Mouse (Mus musculus): ENCODE results near the gene Dnmt1. TPM values are rescaled to one million over a fixed set of nuclear protein-coding genes. Genes with fewer than 3 reads are reported as not detected.

The Dnmt1 gene
- total and polyA plus RNA-seq, 3 experiments, result 29.8 to 44.0 (median 43.0) TPM

Small RNA genes lying within 50 kb of the gene (microRNA-seq; reads per million reads assigned to microRNA genes)
- 0 reads per million in 2 experiments for gene Mir7081

Other genes with a start within 250 kb of the Dnmt1 start
- gene Olfm2, start 213.5 kb downstream of the Dnmt1 start, total RNA-seq (2021), result 1 to 10 TPM in 1 of 2 experiments, under 1 TPM in 1; 0.49 to 1.0 TPM
- 1.1 and 2.9 TPM in 2 replicates for gene Olfm2, start 213.5 kb downstream of the Dnmt1 start, polyA plus RNA-seq (2012; rRNA removed)
- gene Col5a3, start 144.8 kb downstream of the Dnmt1 start, total RNA-seq (2021), result 100 to 1,000 TPM in 1 of 2 experiments, 10 to 100 TPM in 1; 78.4 to 293 TPM
- gene Col5a3, start 144.8 kb downstream of the Dnmt1 start, polyA plus RNA-seq (2012; rRNA removed), result 108 and 110 TPM in 2 replicates
- gene Rdh8, start 141.4 kb downstream of the Dnmt1 start, total RNA-seq (2021), result not detected
- gene Rdh8, start 141.4 kb downstream of the Dnmt1 start, polyA plus RNA-seq (2012; rRNA removed), result not detected in 2 replicates
- gene A230050P20Rik, start 91.2 kb downstream of the Dnmt1 start, total RNA-seq (2021), result 10 to 100 TPM; 19.4 to 20.1 TPM
- 140 and 164 TPM in 2 replicates for gene A230050P20Rik, start 91.2 kb downstream of the Dnmt1 start, polyA plus RNA-seq (2012; rRNA removed)
- 1 to 10 TPM; 3.3 TPM for gene Angptl6, start 80.2 kb downstream of the Dnmt1 start, total RNA-seq (2021)
- 4.0 and 6.5 TPM in 2 replicates for gene Angptl6, start 80.2 kb downstream of the Dnmt1 start, polyA plus RNA-seq (2012; rRNA removed)
- gene Ppan, start 71.7 kb downstream of the Dnmt1 start, total RNA-seq (2021), result 10 to 100 TPM; 27.6 to 44.4 TPM
- gene Ppan, start 71.7 kb downstream of the Dnmt1 start, polyA plus RNA-seq (2012; rRNA removed), result 128 and 140 TPM in 2 replicates
- gene Eif3g, start 61.3 kb downstream of the Dnmt1 start, total RNA-seq (2021), result 100 to 1,000 TPM; 156 to 170 TPM
- 123 and 133 TPM in 2 replicates for gene Eif3g, start 61.3 kb downstream of the Dnmt1 start, polyA plus RNA-seq (2012; rRNA removed)
- 10 to 100 TPM; 20.4 to 26.6 TPM for gene S1pr2, start 16.9 kb upstream of the Dnmt1 start, total RNA-seq (2021)
- 14.8 and 15.7 TPM in 2 replicates for gene S1pr2, start 16.9 kb upstream of the Dnmt1 start, polyA plus RNA-seq (2012; rRNA removed)
- gene Mrpl4, start 42.9 kb upstream of the Dnmt1 start, total RNA-seq (2021), result 100 to 1,000 TPM; 120 to 130 TPM
- gene Mrpl4, start 42.9 kb upstream of the Dnmt1 start, polyA plus RNA-seq (2012; rRNA removed), result 245 and 270 TPM in 2 replicates
- gene Icam1, start 56.1 kb upstream of the Dnmt1 start, total RNA-seq (2021), result 10 to 100 TPM; 10.8 to 19.1 TPM
- gene Icam1, start 56.1 kb upstream of the Dnmt1 start, polyA plus RNA-seq (2012; rRNA removed), result 7.5 and 8.3 TPM in 2 replicates
- gene Icam4, start 69.5 kb upstream of the Dnmt1 start, total RNA-seq (2021), result 1 to 10 TPM; 1.1 to 5.1 TPM
- gene Icam4, start 69.5 kb upstream of the Dnmt1 start, polyA plus RNA-seq (2012; rRNA removed), result 1.9 and 2.7 TPM in 2 replicates
- under 1 TPM; 0.17 to 0.31 TPM for gene Icam5, start 72.2 kb upstream of the Dnmt1 start, total RNA-seq (2021)
- 0.41 and 0.48 TPM in 2 replicates for gene Icam5, start 72.2 kb upstream of the Dnmt1 start, polyA plus RNA-seq (2012; rRNA removed)
- not detected for gene Zglp1, start 107.2 kb upstream of the Dnmt1 start, total RNA-seq (2021)
- not detected in 2 replicates for gene Zglp1, start 107.2 kb upstream of the Dnmt1 start, polyA plus RNA-seq (2012; rRNA removed)
- under 1 TPM; 0.24 to 0.43 TPM for gene Gm49373, start 113.2 kb upstream of the Dnmt1 start, total RNA-seq (2021)
- gene Gm49373, start 113.2 kb upstream of the Dnmt1 start, polyA plus RNA-seq (2012; rRNA removed), result 0.18 and 0.19 TPM in 2 replicates
- gene Fdx1l, start 113.7 kb upstream of the Dnmt1 start, total RNA-seq (2021), result 10 to 100 TPM; 40.7 to 48.6 TPM
- 59.6 and 86.5 TPM in 2 replicates for gene Fdx1l, start 113.7 kb upstream of the Dnmt1 start, polyA plus RNA-seq (2012; rRNA removed)
- gene Gm38431, start 132.1 kb upstream of the Dnmt1 start, total RNA-seq (2021), result 1 to 10 TPM in 1 of 2 experiments, under 1 TPM in 1; 0.90 to 2.5 TPM
- gene Gm38431, start 132.1 kb upstream of the Dnmt1 start, polyA plus RNA-seq (2012; rRNA removed), result 68.5 and 74.0 TPM in 2 replicates
- 10 to 100 TPM; 50.8 to 53.4 TPM for gene Raver1, start 132.1 kb upstream of the Dnmt1 start, total RNA-seq (2021)
- 52.8 and 76.4 TPM in 2 replicates for gene Raver1, start 132.1 kb upstream of the Dnmt1 start, polyA plus RNA-seq (2012; rRNA removed)
- gene Tyk2, start 171.4 kb upstream of the Dnmt1 start, total RNA-seq (2021), result 10 to 100 TPM; 12.7 to 14.6 TPM
- gene Tyk2, start 171.4 kb upstream of the Dnmt1 start, polyA plus RNA-seq (2012; rRNA removed), result 23.5 and 25.8 TPM in 2 replicates
- 100 to 1,000 TPM; 179 to 202 TPM for gene Cdc37, start 190.1 kb upstream of the Dnmt1 start, total RNA-seq (2021)
- 58.3 and 59.0 TPM in 2 replicates for gene Cdc37, start 190.1 kb upstream of the Dnmt1 start, polyA plus RNA-seq (2012; rRNA removed)
- 10 to 100 TPM in 1 of 2 experiments, 1 to 10 TPM in 1; 8.8 to 17.7 TPM for gene Pde4a, start 205.8 kb upstream of the Dnmt1 start, total RNA-seq (2021)
- 13.2 and 15.6 TPM in 2 replicates for gene Pde4a, start 205.8 kb upstream of the Dnmt1 start, polyA plus RNA-seq (2012; rRNA removed)

Data from adrenal gland, adult 2 months (tissue).